Mouse (Mus musculus) spleen, postnatal 14 days (tissue): Measurements from ENCODE around the gene Hdac1.

Experiments used
- DNase-seq, 2 experiments: peaks; one replicate each; pipeline ENCODE4 v3.0.0; 2021 to 2022; ENCODE audit warnings: low spot score in 2 of 2

Hdac1 gene

GRCm38 (mm10) chr4:129511413-129512096, 31.0 kb downstream of the Hdac1 start:
- no peak for DNase-seq

- no peak for DNase-seq
Measured at GRCm38 (mm10) chr4:129510723-129511412, 31.6 kb downstream of the Hdac1 start.

- no peak for DNase-seq
Measured at GRCm38 (mm10) chr4:129509650-129510049, 32.9 kb downstream of the Hdac1 start.

- no peak for DNase-seq
Measured at GRCm38 (mm10) chr4:129508834-129509600, 33.5 kb downstream of the Hdac1 start.

GRCm38 (mm10) chr4:129508237-129508515, 34.3 kb downstream of the Hdac1 start:
- no peak for DNase-seq

GRCm38 (mm10) chr4:129507434-129508236, 34.9 kb downstream of the Hdac1 start:
- DNase-seq, result no peak

GRCm38 (mm10) chr4:129505511-129505910, 37.0 kb downstream of the Hdac1 start:
- DNase-seq, result no peak

- no peak for DNase-seq
Measured at GRCm38 (mm10) chr4:129502901-129503444, 39.5 kb downstream of the Hdac1 start.

GRCm38 (mm10) chr4:129502327-129502888, 40.1 kb downstream of the Hdac1 start:
- no peak for DNase-seq

- DNase-seq, result peak; percentile 65 to 74
Measured at GRCm38 (mm10) chr4:129500607-129501566, 41.6 kb downstream of the Hdac1 start.

- no peak for DNase-seq
Measured at GRCm38 (mm10) chr4:129500017-129500416, 42.5 kb downstream of the Hdac1 start.

- DNase-seq, result no peak
Measured at GRCm38 (mm10) chr4:129498941-129499340, 43.6 kb downstream of the Hdac1 start.

- no peak for DNase-seq
Measured at GRCm38 (mm10) chr4:129496631-129497030, 45.9 kb downstream of the Hdac1 start.

- DNase-seq, result no peak
Measured at GRCm38 (mm10) chr4:129495672-129496562, 46.6 kb downstream of the Hdac1 start.

- DNase-seq, result no peak
Measured at GRCm38 (mm10) chr4:129494681-129495080, 47.8 kb downstream of the Hdac1 start.

GRCm38 (mm10) chr4:129490972-129491880, 51.3 kb downstream of the Hdac1 start, which contains the start of the genes Tssk3 and Fam229a:
Gene Tssk3, minus strand, starts transcription at chr4:129491022.
Gene Fam229a, plus strand, starts transcription at chr4:129491190.
- DNase-seq, result no peak

- DNase-seq, result no peak
Measured at GRCm38 (mm10) chr4:129481090-129481489, 61.4 kb downstream of the Hdac1 start.

- no peak for DNase-seq
Measured at GRCm38 (mm10) chr4:129479863-129480262, 62.6 kb downstream of the Hdac1 start.
